ENCODE assay signal across 10 mouse cellular contexts in genomic region chr2:71290107-71290775, GRCm38 (mm10).
DNase-seq lines count a peak whose midpoint lies in the region; ATAC-seq and TF ChIP-seq lines count a peak whose summit lies in the region.
"Had no signal": no experiment of that assay in that cellular context is flagged by ENCODE, and none has a peak within 500 bp of the region (broad histone marks: within the 10 kb centered on the region; RNA-seq: fewer than 3 reads in every experiment).

No protein-coding gene starts in this region.

- no peaks in the 10 kb centered on the region for H3K4me1 ChIP-seq in midbrain, postnatal 0 days (ENCODE audit: insufficient read depth, low read length)

- H3K9me3 ChIP-seq in midbrain, postnatal 0 days (ENCODE audit: low read length) = no peaks in the 10 kb centered on the region
- H3K9me3 ChIP-seq: neural tube, embryonic 13.5 days had no signal

- ATAC-seq in Patski = no peak
- no peak for ATAC-seq in midbrain, postnatal 0 days (ENCODE audit: low FRiP score)
- ATAC-seq in cerebellum, adult (ENCODE audit: insufficient number of reproducible peaks, low FRiP score, low TSS enrichment) = no peak

- no peak overlapping the region for H3K4me3 ChIP-seq in gastrocnemius, adult 2 months
- no peak overlapping the region for H3K4me3 ChIP-seq in midbrain, postnatal 0 days (ENCODE audit: low read depth, low read length)
- H3K4me3 ChIP-seq: neural tube, embryonic 13.5 days had no signal

- WGBS in midbrain, postnatal 0 days = 38% methylated on average over 6 of the region's 6 CpGs

- POLR2A ChIA-PET in Patski (lab: Charles Lee) = interaction anchor here (0.5 to 0.7 kb wide), 3 partner anchors 22 to 582 kb away, joined by 3 read pairs; no protein-coding TSS in a partner anchor

- CTCF ChIA-PET in Patski (lab: Charles Lee) = interaction anchor here (1.2 to 1.9 kb wide), 2 partner anchors 11 to 135 kb away, joined by 3 to 5 read pairs; no protein-coding TSS in a partner anchor

- H3K9ac ChIP-seq in midbrain, postnatal 0 days (replicated peaks; ENCODE audit: low read length, poor library complexity, severe bottlenecking) = no peak overlapping the region
- H3K9ac ChIP-seq: neural tube, embryonic 13.5 days had no signal

- in situ Hi-C loops in Patski (cut with MboI; ENCODE audit: low pct_unique_long_range_greater_than_20kb) = no loop called here

- H3K36me3 ChIP-seq in midbrain, postnatal 0 days (ENCODE audit: insufficient read depth, low read length) = 0 out of 2 replicates have a peak, but pooled peaks cover 2% of the 10 kb centered on the region

- no peak overlapping the region for H3K27ac ChIP-seq in gastrocnemius, adult 2 months
- peak overlapping the region; percentile 62; the same call in 1 of the 2 replicates for H3K27ac ChIP-seq in midbrain, postnatal 0 days (ENCODE audit: low read depth, low read length)
- H3K27ac ChIP-seq: neural tube, embryonic 13.5 days had no signal

- no peaks in the 10 kb centered on the region for H3K27me3 ChIP-seq in Patski
- H3K27me3 ChIP-seq in midbrain, postnatal 0 days (ENCODE audit: insufficient read depth, low read length) = no peaks in the 10 kb centered on the region
- H3K27me3 ChIP-seq: neural tube, embryonic 13.5 days had no signal

- H3K4me2 ChIP-seq in midbrain, postnatal 0 days (ENCODE audit: low read depth, low read length, poor library complexity, severe bottlenecking) = no peak overlapping the region
- H3K4me2 ChIP-seq: neural tube, embryonic 13.5 days had no signal

- no peak for TF ChIP-seq CTCF in gastrocnemius, adult 2 months (IDR thresholded peaks at IDR 0.05)
- TF ChIP-seq CTCF in Patski (IDR thresholded peaks at IDR 0.05) = no peak
- no peak for TF ChIP-seq CTCF in midbrain, postnatal 0 days (IDR thresholded peaks at IDR 0.05)

- intact Hi-C loops in gastrocnemius, adult 2 months (cut with DNase I) = no loop called here

- DNase-seq in gastrocnemius, adult 2 months = peak; percentile 34
- DNase-seq in gastrocnemius, adult 8-10 months (ENCODE audit: low spot score in 2 of 2) = no peak
- peak; percentile 13 for DNase-seq in Patski (ENCODE audit: low read depth, low spot score)
- peak; percentile 70 for DNase-seq in kidney, adult 9 months
- peak; percentile 69 for DNase-seq in midbrain, postnatal 0 days (ENCODE audit: low spot score)
- no peak for DNase-seq in thymus, postnatal 25 days
- DNase-seq in testis, postnatal 14 days (ENCODE audit: low spot score) = no peak
- DNase-seq: cerebellum, adult 11 months had no signal

Comparison
In these comparisons a context has a peak if more than half of its experiments do, and no peak if none do; other contexts are left out.
1. DNase-seq: peak in gastrocnemius, adult 2 months (single experiment), Patski (single experiment), kidney, adult 9 months (single experiment) and midbrain, postnatal 0 days (single experiment); none in gastrocnemius, adult 8-10 months (0 of 2), thymus, postnatal 25 days (single experiment) and testis, postnatal 14 days (single experiment).